ENCODE assay signal across 8 mouse cellular contexts in genomic region chr11:59192059-59192386, GRCm38 (mm10). TPM values are rescaled to one million over a fixed set of nuclear protein-coding genes. Genes with fewer than 3 reads are reported as not detected.
DNase-seq lines count a peak whose midpoint lies in the region; ATAC-seq lines count a peak whose summit lies in the region.

Guk1 (minus strand) TSS chr11:59192212.

- 5% methylated on average over 16 of the region's 16 CpGs for WGBS in kidney, embryonic 15.5 days
- WGBS in hindbrain, embryonic 16.5 days, result 5% methylated on average over 16 of the region's 16 CpGs
- 5% methylated on average over 16 of the region's 16 CpGs for WGBS in macrophage (ENCODE audit: missing documents)

- H3K9ac ChIP-seq in kidney, embryonic 15.5 days, result peak within 1 kb of the TSS; percentile 63
- peak within 1 kb of the TSS; percentile 78 for H3K9ac ChIP-seq in hindbrain, embryonic 16.5 days (ENCODE audit: low read depth, low read length)

- no peaks in the 10 kb centered on the region for H3K36me3 ChIP-seq in kidney, embryonic 15.5 days
- no peaks in the 10 kb centered on the region for H3K36me3 ChIP-seq in hindbrain, embryonic 16.5 days (ENCODE audit: control insufficient read depth, insufficient read depth, low read length)
- no peaks in the 10 kb centered on the region for H3K36me3 ChIP-seq in macrophage (ENCODE audit: inconsistent target)

- H3K79me2 ChIP-seq in macrophage (ENCODE audit: inconsistent target), result no peaks in the 10 kb centered on the region; the same call in 1 of the 2 replicates

- peak within 1 kb of the TSS; percentile 86 for H3K4me2 ChIP-seq in kidney, embryonic 15.5 days
- peak within 1 kb of the TSS; percentile 69 for H3K4me2 ChIP-seq in hindbrain, embryonic 16.5 days (ENCODE audit: low read length)

- H3K27me3 ChIP-seq in kidney, embryonic 15.5 days, result no peaks in the 10 kb centered on the region
- H3K27me3 ChIP-seq in hindbrain, embryonic 16.5 days (replicated peaks; ENCODE audit: control insufficient read depth, insufficient read depth, low read length), result no peaks in the 10 kb centered on the region

- peak within 1 kb of the TSS; percentile 96 for H3K27ac ChIP-seq in kidney, embryonic 15.5 days
- H3K27ac ChIP-seq in hindbrain, embryonic 16.5 days (ENCODE audit: low read depth, low read length), result peak within 1 kb of the TSS; percentile 90
- H3K27ac ChIP-seq in macrophage, result peak within 1 kb of the TSS; percentile 41; the same call in 1 of the 2 replicates

- peak within 1 kb of the TSS; percentile 76 for H3K4me3 ChIP-seq in kidney, embryonic 15.5 days (replicated peaks)
- H3K4me3 ChIP-seq in hindbrain, embryonic 16.5 days (ENCODE audit: low read length), result peak within 1 kb of the TSS; percentile 66
- peak within 1 kb of the TSS; percentile 59 for H3K4me3 ChIP-seq in macrophage (ENCODE audit: inconsistent target)

- ATAC-seq in kidney, embryonic 15.5 days (replicated peaks; ENCODE audit: low FRiP score), result no peak
- peak; percentile 13; the same call in 1 of the 2 replicates for ATAC-seq in hindbrain, embryonic 16.5 days

- DNase-seq in kidney, adult 8-10 months, result no peak
- DNase-seq in adrenal gland, adult 2 months, result no peak
- DNase-seq in gastrocnemius, adult 18-20 months (ENCODE audit: low spot score), result no peak
- no peak for DNase-seq in right cerebral cortex, postnatal 25 days
- DNase-seq in MN1 (ENCODE audit: low spot score), result no peak

- H3K4me1 ChIP-seq in kidney, embryonic 15.5 days, result peaks cover 14% of the 10 kb centered on the region
- H3K4me1 ChIP-seq in hindbrain, embryonic 16.5 days (ENCODE audit: control insufficient read depth, insufficient read depth, low read depth, low read length), result peaks cover 11% of the 10 kb centered on the region

- no peaks in the 10 kb centered on the region for H3K9me3 ChIP-seq in kidney, embryonic 15.5 days (replicated peaks)
- H3K9me3 ChIP-seq in hindbrain, embryonic 16.5 days (ENCODE audit: control insufficient read depth, low read length), result no peaks in the 10 kb centered on the region

RNA-seq across cellular contexts. Expression of gene Guk1, which starts in this region (rescaled TPM):
- 117 and 120 TPM in 2 replicates for polyA plus RNA-seq in kidney, embryonic 15.5 days (2015; fragmentation: Nextera tagmentation; extraction: Ambion mirVana)
- 10 to 100 TPM; 48.2 to 72.0 TPM for total RNA-seq in adrenal gland, adult 2 months (2021)
- polyA plus RNA-seq in adrenal gland, adult 2 months (2012; rRNA removed), result 80.0 and 95.2 TPM in 2 replicates
- 10 to 100 TPM; 32.9 to 38.0 TPM for total RNA-seq in gastrocnemius, adult 18-20 months (2021)
- 252 and 294 TPM in 2 replicates for polyA plus RNA-seq in hindbrain, embryonic 16.5 days (2015; fragmentation: Nextera tagmentation; extraction: Ambion mirVana)
- total RNA-seq in macrophage (2018; cell fraction: chromatin; rRNA removed), result 10 to 100 TPM in 5 of 26 experiments, 1 to 10 TPM in 19, not detected in 2; 1.2 to 37.4 (median 7.1) TPM
- 10 to 100 TPM; 10.6 to 26.0 (median 16.0) TPM for total RNA-seq in macrophage (2018; cell fraction: cytosol; rRNA removed)
- 10 to 100 TPM in 5 of 26 experiments, 1 to 10 TPM in 21; 3.5 to 30.5 (median 6.5) TPM for total RNA-seq in macrophage (2018; cell fraction: nucleus; rRNA removed)
- polyA plus RNA-seq in macrophage (2018), result 11.6 to 29.1 TPM (median 24.4 TPM) in 3 replicates

Comparison
In these comparisons a context has a peak if more than half of its experiments do, and no peak if none do; other contexts are left out.
1. H3K27ac ChIP-seq: peak in every context shown above with its lines; median percentile 96 in kidney, embryonic 15.5 days; 90 in hindbrain, embryonic 16.5 days; 41 in macrophage.